11 mouse cellular contexts compared by ENCODE assay signal in genomic region chr9:118688921-118689451, GRCm38 (mm10).
DNase-seq lines count a peak whose midpoint lies in the region; ATAC-seq and TF ChIP-seq lines count a peak whose summit lies in the region.
"Had no signal": no experiment of that assay in that cellular context is flagged by ENCODE, and none has a peak within 500 bp of the region (broad histone marks: within the 10 kb centered on the region; RNA-seq: fewer than 3 reads in every experiment).

No protein-coding gene starts in this region.

- TF ChIP-seq POLR2A in kidney, adult 2 months (IDR thresholded peaks at IDR 0.05; ENCODE audit: low read depth, low read length) = no peak

- no peak overlapping the region for H3K4me3 ChIP-seq in kidney, adult 2 months (ENCODE audit: insufficient read depth, low read depth, low read length)
- H3K4me3 ChIP-seq in embryonic facial prominence, embryonic 13.5 days = no peak overlapping the region
- no peak overlapping the region for H3K4me3 ChIP-seq in limb, embryonic 11.5 days (ENCODE audit: low read depth, low read length)
- H3K4me3 ChIP-seq: left cerebral cortex, adult 2 months; midbrain, embryonic 10.5 days had no signal

- H3K27me3 ChIP-seq in kidney, adult 2 months (replicated peaks; ENCODE audit: control insufficient read depth, insufficient read depth, low read length) = no peaks in the 10 kb centered on the region
- peaks cover 2% of the 10 kb centered on the region; the same call in 1 of the 2 replicates for H3K27me3 ChIP-seq in embryonic facial prominence, embryonic 13.5 days
- no peaks in the 10 kb centered on the region for H3K27me3 ChIP-seq in limb, embryonic 11.5 days (ENCODE audit: control insufficient read depth, insufficient read depth, low read length)

- no peak overlapping the region for H3K27ac ChIP-seq in kidney, adult 2 months (ENCODE audit: insufficient read depth, low read depth, low read length)
- H3K27ac ChIP-seq in embryonic facial prominence, embryonic 13.5 days = 0 out of 2 replicates have a peak overlapping the region, but pooled peaks have one; percentile 24
- 0 out of 2 replicates have a peak overlapping the region, but pooled peaks have one; percentile 43 for H3K27ac ChIP-seq in limb, embryonic 11.5 days (replicated peaks; ENCODE audit: low read depth, low read length)
- H3K27ac ChIP-seq: left cerebral cortex, adult 2 months; midbrain, embryonic 10.5 days had no signal

- no peaks in the 10 kb centered on the region for H3K9me3 ChIP-seq in embryonic facial prominence, embryonic 13.5 days
- H3K9me3 ChIP-seq in limb, embryonic 11.5 days (ENCODE audit: control insufficient read depth, low read length) = no peaks in the 10 kb centered on the region
- H3K9me3 ChIP-seq: midbrain, embryonic 10.5 days had no signal

- H3K4me1 ChIP-seq in kidney, adult 2 months (ENCODE audit: control insufficient read depth, insufficient read depth, low read length) = no peaks in the 10 kb centered on the region
- peaks cover 57% of the 10 kb centered on the region for H3K4me1 ChIP-seq in embryonic facial prominence, embryonic 13.5 days
- H3K4me1 ChIP-seq in limb, embryonic 11.5 days (ENCODE audit: control insufficient read depth, insufficient read depth, low read length) = peaks cover 26% of the 10 kb centered on the region

- H3K4me2 ChIP-seq in embryonic facial prominence, embryonic 13.5 days = no peak overlapping the region
- H3K4me2 ChIP-seq in limb, embryonic 11.5 days (ENCODE audit: low read depth, severe bottlenecking) = peak overlapping the region; percentile 16; the same call in 1 of the 2 replicates

- no peak overlapping the region for H3K9ac ChIP-seq in embryonic facial prominence, embryonic 13.5 days
- no peak overlapping the region for H3K9ac ChIP-seq in limb, embryonic 11.5 days (ENCODE audit: low read length)

- peak; percentile 47 for DNase-seq in kidney, adult 2 months
- no peak for DNase-seq in kidney, postnatal 36 days
- peak; percentile 47 for DNase-seq in embryo, embryonic 10 days (ENCODE audit: low spot score)
- DNase-seq in limb, embryonic 11.5 days (ENCODE audit: low spot score) = peak; percentile 76
- no peak for DNase-seq in adrenal gland, postnatal 10 days
- DNase-seq in left cerebral cortex, adult 18-20 months (ENCODE audit: low spot score in 2 of 2) = no peak
- DNase-seq in cerebellum, postnatal 4 days (ENCODE audit: low spot score in 2 of 2) = no peak
- DNase-seq: thymus, postnatal 25 days had no signal

- WGBS in kidney, adult 2 months = 48% methylated on average over 14 of the region's 14 CpGs
- 34% methylated on average over 14 of the region's 14 CpGs for WGBS in embryonic facial prominence, embryonic 13.5 days
- WGBS in limb, embryonic 11.5 days = 10% methylated on average over 14 of the region's 14 CpGs

- no peak for ATAC-seq in embryonic facial prominence, embryonic 13.5 days (ENCODE audit: insufficient number of reproducible peaks, insufficient read depth, low FRiP score, low TSS enrichment, low read depth)
- ATAC-seq in limb, embryonic 11.5 days (ENCODE audit: insufficient number of reproducible peaks, low FRiP score, low TSS enrichment, low read depth) = no peak

- no peak for TF ChIP-seq CTCF in kidney, adult 2 months (conservative IDR thresholded peaks at IDR 0.05; ENCODE audit: insufficient read depth, insufficient read length, low read depth, low read length)

- no peaks in the 10 kb centered on the region for H3K36me3 ChIP-seq in kidney, adult 2 months (ENCODE audit: control insufficient read depth, insufficient read depth, low read length)
- peaks cover 37% of the 10 kb centered on the region for H3K36me3 ChIP-seq in embryonic facial prominence, embryonic 13.5 days
- H3K36me3 ChIP-seq in limb, embryonic 11.5 days (ENCODE audit: control insufficient read depth, insufficient read depth, low read length) = 0 out of 2 replicates have a peak, but pooled peaks cover 2% of the 10 kb centered on the region
- H3K36me3 ChIP-seq: midbrain, embryonic 10.5 days had no signal

Comparison
In these comparisons a context has a peak if more than half of its experiments do, and no peak if none do; other contexts are left out.
1. DNase-seq: peak in kidney, adult 2 months (single experiment), embryo, embryonic 10 days (single experiment) and limb, embryonic 11.5 days (single experiment); none in kidney, postnatal 36 days (0 of 2), adrenal gland, postnatal 10 days (single experiment), left cerebral cortex, adult 18-20 months (0 of 2) and cerebellum, postnatal 4 days (0 of 2).